Mouse (Mus musculus) heart, adult 2 months (tissue): ENCODE data around the gene Sorbs1.

Source experiments
- EP300 ChIP-seq: fragments of 200-500 bp; IDR thresholded peaks from 2 replicates; pipeline ENCODE4 v1.6.1; 2011; ENCODE audit warnings: low read depth, low read length, control low read depth; ENCODE audit not compliant: insufficient read depth
- POLR2A ChIP-seq: fragments of 200-500 bp; IDR thresholded peaks from 2 replicates; pipeline ENCODE4 v1.6.1; 2011; ENCODE audit warnings: mild to moderate bottlenecking, low read depth, low read length, control low read depth; ENCODE audit not compliant: insufficient read depth

DNA sequence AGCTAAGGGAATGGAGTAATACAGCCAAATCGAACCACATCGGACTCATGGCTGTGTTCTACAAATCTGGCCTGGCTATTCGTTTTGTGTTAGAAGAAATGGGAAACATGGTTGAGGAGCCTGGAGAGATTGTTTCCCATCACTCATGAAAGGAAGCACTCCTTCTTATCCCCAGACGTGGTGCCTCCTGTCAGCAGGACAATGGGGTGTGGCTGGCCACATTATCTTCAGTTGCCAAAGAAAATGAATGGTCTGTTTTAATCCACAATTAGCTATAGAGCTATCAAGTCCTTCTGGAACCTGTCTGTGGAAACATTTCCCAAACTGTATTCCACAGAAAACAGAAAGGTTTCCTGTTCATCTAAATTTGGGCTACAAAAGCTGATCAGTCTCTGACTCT lies 196.6 kb downstream of the Sorbs1 start:
- TF ChIP-seq POLR2A (no peak), EP300 (0 out of 2 replicates have a peak, but pooled peaks have one; percentile 33)
